Mouse (Mus musculus): ENCODE data around the gene Bmi1. TPM values are rescaled to one million over a fixed set of nuclear protein-coding genes. Genes with fewer than 3 reads are reported as not detected.

The Bmi1 gene
- polyA plus RNA-seq, 1 experiment from 2014 or later, result 40.6 TPM

- Histone ChIP-seq H3K27me3 (ENCODE audit: control insufficient read depth, insufficient read depth, low read length) (peaks cover 9% of the 10 kb centered on the region), H3K4me3 (ENCODE audit: low read depth, low read length) (no peak overlapping the region), H3K9ac (ENCODE audit: low read depth, low read length) (no peak overlapping the region), H3K9me3 (ENCODE audit: control insufficient read depth, low read length) (no peaks in the 10 kb centered on the region), H3K27ac (ENCODE audit: low read depth, low read length) (no peak overlapping the region), H3K4me1 (replicated peaks; ENCODE audit: control insufficient read depth, insufficient read depth, low read length) (no peaks in the 10 kb centered on the region), H3K4me2 (replicated peaks; ENCODE audit: low read depth, low read length) (no peak overlapping the region), H3K36me3 (ENCODE audit: control insufficient read depth, insufficient read depth, low read length) (no peaks in the 10 kb centered on the region)
- 12% methylated on average over 4 of the region's 4 CpGs for WGBS
- ATAC-seq (ENCODE audit: low FRiP score), result no peak
- no peak for DNase-seq (ENCODE audit: low spot score)
Measured at GRCm38 (mm10) chr2:18673766-18674165, 3.1 kb upstream of the Bmi1 start.

DNA sequence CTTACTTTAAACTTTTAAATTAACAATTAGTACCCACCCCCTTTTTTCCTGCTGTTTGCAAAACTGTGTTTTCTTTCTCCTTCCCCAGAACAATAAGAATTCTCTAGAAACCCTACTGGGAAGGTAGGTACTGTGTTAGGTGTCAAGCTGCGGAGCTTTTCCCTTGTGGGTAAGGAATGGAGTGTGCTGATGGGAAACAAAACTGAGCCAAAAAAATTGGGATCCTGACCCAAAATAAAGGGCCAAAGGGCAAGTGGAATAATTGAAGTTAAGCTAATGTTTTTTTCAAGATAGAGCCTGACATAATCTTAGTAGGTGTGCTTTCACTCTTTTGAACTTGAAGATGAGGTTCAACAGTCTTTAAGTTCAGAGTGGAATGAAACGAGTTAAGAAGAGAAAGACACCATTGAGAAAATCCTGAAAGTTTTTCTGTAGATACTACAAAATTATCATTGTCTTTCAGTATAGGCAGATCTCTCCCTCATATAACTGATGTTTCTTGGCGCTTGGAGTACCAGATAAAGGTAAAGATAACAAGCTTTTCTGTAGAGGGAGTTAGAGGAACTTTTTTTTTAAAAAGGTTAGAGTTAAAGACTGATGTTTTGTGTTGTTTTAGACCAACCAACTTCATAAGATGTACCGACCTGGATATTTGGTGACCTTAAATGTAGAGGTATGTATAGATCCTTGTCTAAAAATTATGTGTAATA, 2.5 kb upstream of the Bmi1 start:
- no peak overlapping the region for H3K4me2 ChIP-seq (replicated peaks; ENCODE audit: low read depth, low read length)
- H3K4me3 ChIP-seq (ENCODE audit: low read depth, low read length), result no peak overlapping the region
- no peaks in the 10 kb centered on the region for H3K9me3 ChIP-seq (ENCODE audit: control insufficient read depth, low read length)
- H3K9ac ChIP-seq (ENCODE audit: low read depth, low read length), result no peak overlapping the region
- DNase-seq (ENCODE audit: low spot score), result peak; percentile 29
- 23% methylated on average over 4 of the region's 4 CpGs for WGBS
- H3K27me3 ChIP-seq (ENCODE audit: control insufficient read depth, insufficient read depth, low read length), result peaks cover 12% of the 10 kb centered on the region
- H3K27ac ChIP-seq (ENCODE audit: low read depth, low read length), result no peak overlapping the region
- no peaks in the 10 kb centered on the region for H3K36me3 ChIP-seq (ENCODE audit: control insufficient read depth, insufficient read depth, low read length)
- H3K4me1 ChIP-seq (replicated peaks; ENCODE audit: control insufficient read depth, insufficient read depth, low read length), result no peaks in the 10 kb centered on the region
- ATAC-seq (ENCODE audit: low FRiP score), result no peak

DNA sequence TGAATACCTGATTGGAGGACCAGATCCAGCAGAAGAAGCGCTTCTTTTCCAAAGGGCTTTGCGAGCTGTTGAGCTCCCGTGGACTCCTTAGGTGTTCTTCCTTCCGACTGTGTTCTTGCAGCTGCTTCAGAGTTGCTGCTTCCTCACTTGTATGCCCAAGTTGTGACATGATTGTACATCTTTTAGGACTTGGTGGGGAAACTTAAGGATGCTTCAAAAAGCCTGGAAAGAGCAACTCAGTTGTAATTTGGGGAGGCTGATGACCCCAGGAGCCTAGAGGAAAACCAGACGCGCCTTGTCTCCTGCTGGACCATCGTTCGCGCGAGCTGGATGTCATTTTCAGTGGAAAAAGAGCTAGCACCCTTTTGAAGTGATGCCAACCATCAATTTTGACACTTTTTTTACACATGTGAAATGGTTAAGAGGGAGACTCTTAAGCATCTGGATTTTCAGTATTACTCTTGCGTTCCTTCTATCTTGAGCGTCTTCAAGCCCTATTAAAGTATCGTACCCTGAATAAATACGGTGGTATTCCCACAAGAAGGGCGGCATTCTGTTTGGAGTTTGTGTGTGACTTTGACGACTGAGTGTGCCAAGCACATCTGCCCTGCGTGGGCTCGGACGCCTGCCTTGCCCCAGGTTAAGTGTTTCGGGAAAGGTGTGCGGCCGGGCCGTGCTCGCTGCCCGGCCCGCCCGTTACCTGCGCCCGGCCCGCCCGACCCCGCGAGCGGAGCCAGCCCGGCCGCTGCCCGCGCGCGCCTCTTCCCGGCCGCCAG, 949 bp upstream of the Bmi1 start:
- H3K27ac ChIP-seq (ENCODE audit: low read depth, low read length), result peak overlapping the region; percentile 99
- peaks cover 25% of the 10 kb centered on the region for H3K27me3 ChIP-seq (ENCODE audit: control insufficient read depth, insufficient read depth, low read length)
- peaks cover 6% of the 10 kb centered on the region for H3K4me1 ChIP-seq (replicated peaks; ENCODE audit: control insufficient read depth, insufficient read depth, low read length)
- no peaks in the 10 kb centered on the region for H3K36me3 ChIP-seq (ENCODE audit: control insufficient read depth, insufficient read depth, low read length)
- ATAC-seq (ENCODE audit: low FRiP score), result no peak
- peak; percentile 54 for DNase-seq (ENCODE audit: low spot score)
- no peaks in the 10 kb centered on the region for H3K9me3 ChIP-seq (ENCODE audit: control insufficient read depth, low read length)
- peak overlapping the region; percentile 87 for H3K4me3 ChIP-seq (ENCODE audit: low read depth, low read length)
- H3K9ac ChIP-seq (ENCODE audit: low read depth, low read length), result peak overlapping the region; percentile 53; the same call in 1 of the 2 replicates
- peak overlapping the region; percentile 84 for H3K4me2 ChIP-seq (replicated peaks; ENCODE audit: low read depth, low read length)
- WGBS, result 1% methylated on average over 36 of the region's 42 CpGs

GRCm38 (mm10) chr2:18676457-18676935, 322 bp upstream of the Bmi1 start:
- peaks cover 25% of the 10 kb centered on the region for H3K27me3 ChIP-seq (ENCODE audit: control insufficient read depth, insufficient read depth, low read length)
- H3K9ac ChIP-seq (ENCODE audit: low read depth, low read length), result peak overlapping the region; percentile 99
- peak overlapping the region; percentile 87 for H3K4me3 ChIP-seq (ENCODE audit: low read depth, low read length)
- 0% methylated on average over 6 of the region's 64 CpGs for WGBS
- no peaks in the 10 kb centered on the region for H3K9me3 ChIP-seq (ENCODE audit: control insufficient read depth, low read length)
- no peaks in the 10 kb centered on the region for H3K36me3 ChIP-seq (ENCODE audit: control insufficient read depth, insufficient read depth, low read length)
- peak overlapping the region; percentile 99 for H3K27ac ChIP-seq (ENCODE audit: low read depth, low read length)
- H3K4me1 ChIP-seq (replicated peaks; ENCODE audit: control insufficient read depth, insufficient read depth, low read length), result peaks cover 8% of the 10 kb centered on the region
- ATAC-seq (ENCODE audit: low FRiP score) (peak; percentile 91), DNase-seq (ENCODE audit: low spot score) (peak; percentile 89)
- H3K4me2 ChIP-seq (replicated peaks; ENCODE audit: low read depth, low read length), result peak overlapping the region; percentile 84

DNA sequence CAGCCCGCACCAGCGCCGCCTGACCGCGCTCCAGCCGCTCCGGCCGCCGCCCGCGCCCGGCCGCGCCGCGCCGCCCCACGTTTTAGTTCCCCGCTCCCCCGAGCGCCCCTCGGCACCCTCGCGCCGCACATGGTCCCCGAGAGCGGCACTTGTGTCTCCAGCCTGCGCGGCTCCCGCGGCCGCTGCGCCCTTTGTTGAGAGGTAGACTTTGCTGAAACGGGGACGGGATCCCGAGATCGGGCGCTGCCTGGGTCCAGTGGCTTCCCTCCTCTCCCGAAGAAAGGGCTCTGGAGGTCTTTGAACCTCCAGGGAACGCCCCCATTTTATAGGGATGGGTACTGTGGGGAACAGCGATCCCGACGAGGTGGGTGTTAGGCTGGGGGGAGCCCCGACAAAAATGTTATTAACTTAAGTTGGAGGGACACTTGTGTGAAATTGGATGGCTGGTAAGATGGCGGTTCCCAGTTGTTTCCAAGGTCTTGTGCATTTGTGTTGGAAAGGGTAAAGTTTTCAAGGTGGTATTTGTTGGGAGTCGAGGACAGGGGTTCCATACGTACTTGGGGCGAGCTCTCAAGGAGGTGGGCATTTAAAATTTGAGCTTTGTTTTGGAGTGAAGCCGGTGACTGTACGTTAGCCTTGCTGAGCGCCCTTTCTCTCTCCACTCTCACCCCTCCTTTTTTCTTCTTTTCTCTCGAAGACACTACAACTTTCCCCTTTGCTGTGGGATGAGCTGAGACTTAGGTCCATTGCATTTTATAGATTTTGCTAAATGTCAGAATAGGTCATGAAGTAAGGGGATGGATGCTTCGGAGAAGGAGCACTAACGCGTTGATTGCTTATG, 1.0 kb downstream of the Bmi1 start:
- peak overlapping the region; percentile 99 for H3K27ac ChIP-seq (ENCODE audit: low read depth, low read length)
- H3K9ac ChIP-seq (ENCODE audit: low read depth, low read length), result peak overlapping the region; percentile 99
- H3K4me1 ChIP-seq (replicated peaks; ENCODE audit: control insufficient read depth, insufficient read depth, low read length), result peaks cover 8% of the 10 kb centered on the region
- ATAC-seq (ENCODE audit: low FRiP score) (no peak; the same call in 1 of the 2 replicates), DNase-seq (ENCODE audit: low spot score) (peak; percentile 75)
- H3K4me2 ChIP-seq (replicated peaks; ENCODE audit: low read depth, low read length), result peak overlapping the region; percentile 84
- 0% methylated on average over 38 of the region's 55 CpGs for WGBS
- H3K9me3 ChIP-seq (ENCODE audit: control insufficient read depth, low read length), result no peaks in the 10 kb centered on the region
- H3K4me3 ChIP-seq (ENCODE audit: low read depth, low read length), result peak overlapping the region; percentile 87
- H3K36me3 ChIP-seq (ENCODE audit: control insufficient read depth, insufficient read depth, low read length), result no peaks in the 10 kb centered on the region
- peaks cover 28% of the 10 kb centered on the region for H3K27me3 ChIP-seq (ENCODE audit: control insufficient read depth, insufficient read depth, low read length)

DNA sequence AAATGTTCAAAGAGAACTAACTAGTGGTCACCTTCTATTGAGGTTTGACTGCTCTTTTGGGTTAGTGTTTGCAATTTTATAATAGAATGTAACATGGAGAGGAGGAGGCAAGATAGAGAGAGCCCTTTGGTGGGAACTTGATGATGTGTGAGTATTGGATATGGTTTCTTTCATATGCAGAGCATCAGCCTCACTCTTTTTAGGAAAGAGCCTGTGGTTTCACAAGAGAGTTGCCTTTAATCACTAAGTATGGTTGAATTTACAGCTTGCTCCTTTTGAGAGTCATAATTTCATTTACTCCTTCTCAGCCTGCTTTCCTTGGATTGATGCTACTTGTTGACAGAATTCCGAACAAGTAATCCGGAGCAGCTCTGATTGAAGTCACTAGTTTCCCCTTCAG, 2.9 kb downstream of the Bmi1 start:
- Histone ChIP-seq H3K36me3 (ENCODE audit: control insufficient read depth, insufficient read depth, low read length) (no peaks in the 10 kb centered on the region; the same call in 1 of the 2 replicates), H3K9ac (ENCODE audit: low read depth, low read length) (no peak overlapping the region), H3K4me3 (ENCODE audit: low read depth, low read length) (no peak overlapping the region), H3K27me3 (ENCODE audit: control insufficient read depth, insufficient read depth, low read length) (peaks cover 31% of the 10 kb centered on the region), H3K4me2 (replicated peaks; ENCODE audit: low read depth, low read length) (no peak overlapping the region), H3K4me1 (replicated peaks; ENCODE audit: control insufficient read depth, insufficient read depth, low read length) (peaks cover 8% of the 10 kb centered on the region), H3K27ac (ENCODE audit: low read depth, low read length) (no peak overlapping the region), H3K9me3 (ENCODE audit: control insufficient read depth, low read length) (no peaks in the 10 kb centered on the region)
- 13% methylated on average over 2 of the region's 2 CpGs for WGBS
- ATAC-seq (ENCODE audit: low FRiP score) (no peak), DNase-seq (ENCODE audit: low spot score) (peak; percentile 25)

DNA sequence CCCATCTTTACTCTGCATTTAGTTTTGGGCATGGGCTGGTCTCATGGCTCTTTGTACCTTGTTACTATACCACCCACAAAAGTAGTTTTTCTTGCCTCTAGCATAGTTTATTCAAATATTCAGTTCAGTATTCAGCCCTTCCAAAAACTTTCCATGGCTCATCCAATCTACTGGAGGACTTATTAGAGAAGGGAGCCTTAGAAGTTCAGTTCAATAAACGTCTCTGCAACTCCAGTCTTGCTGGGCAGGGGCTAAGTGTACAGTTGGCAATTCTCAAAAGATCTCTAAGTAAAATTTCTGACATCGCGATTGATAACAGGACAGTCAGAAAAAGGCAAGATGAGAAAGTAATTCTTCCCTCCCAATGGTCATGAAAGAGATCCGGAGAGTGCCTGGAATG, 3.7 kb downstream of the Bmi1 start:
- DNase-seq (ENCODE audit: low spot score), result peak; percentile 40
- Histone ChIP-seq H3K4me3 (ENCODE audit: low read depth, low read length) (peak overlapping the region; percentile 30), H3K4me2 (replicated peaks; ENCODE audit: low read depth, low read length) (peak overlapping the region; percentile 50), H3K27me3 (ENCODE audit: control insufficient read depth, insufficient read depth, low read length) (peaks cover 27% of the 10 kb centered on the region), H3K27ac (ENCODE audit: low read depth, low read length) (no peak overlapping the region), H3K4me1 (replicated peaks; ENCODE audit: control insufficient read depth, insufficient read depth, low read length) (peaks cover 8% of the 10 kb centered on the region), H3K36me3 (ENCODE audit: control insufficient read depth, insufficient read depth, low read length) (no peaks in the 10 kb centered on the region; the same call in 1 of the 2 replicates), H3K9me3 (ENCODE audit: control insufficient read depth, low read length) (no peaks in the 10 kb centered on the region), H3K9ac (ENCODE audit: low read depth, low read length) (no peak overlapping the region)
- 2% methylated on average over 4 of the region's 4 CpGs for WGBS
- ATAC-seq (ENCODE audit: low FRiP score), result no peak

DNA sequence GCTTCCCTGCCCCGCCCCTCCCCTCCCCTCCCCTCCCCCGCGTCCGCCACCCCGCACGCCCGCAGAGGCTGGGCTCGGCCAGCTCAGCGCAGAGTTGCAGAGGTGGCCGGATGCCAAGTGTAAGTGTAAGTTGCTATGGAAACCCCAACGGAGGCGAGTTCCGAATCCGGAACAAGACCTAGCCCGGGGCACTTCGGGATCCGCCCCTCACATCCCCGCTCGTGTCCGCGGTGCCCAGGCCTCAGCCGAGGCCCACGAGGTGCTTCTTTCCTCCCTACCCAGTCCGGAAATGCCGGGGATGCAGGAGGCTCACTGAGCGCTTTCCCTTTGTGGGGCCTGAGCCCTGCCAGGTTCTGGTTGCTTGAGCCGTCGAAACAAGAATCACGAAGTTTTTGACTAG, 4.1 kb downstream of the Bmi1 start:
- H3K36me3 ChIP-seq (ENCODE audit: control insufficient read depth, insufficient read depth, low read length), result no peaks in the 10 kb centered on the region; the same call in 1 of the 2 replicates
- H3K9ac ChIP-seq (ENCODE audit: low read depth, low read length), result no peak overlapping the region
- H3K4me2 ChIP-seq (replicated peaks; ENCODE audit: low read depth, low read length), result peak overlapping the region; percentile 50
- no peak overlapping the region for H3K27ac ChIP-seq (ENCODE audit: low read depth, low read length)
- no peaks in the 10 kb centered on the region for H3K9me3 ChIP-seq (ENCODE audit: control insufficient read depth, low read length)
- peak overlapping the region; percentile 30 for H3K4me3 ChIP-seq (ENCODE audit: low read depth, low read length)
- DNase-seq (ENCODE audit: low spot score), result peak; percentile 62
- peak; percentile 10; the same call in 1 of the 2 replicates for ATAC-seq (ENCODE audit: low FRiP score)
- H3K27me3 ChIP-seq (ENCODE audit: control insufficient read depth, insufficient read depth, low read length), result peaks cover 27% of the 10 kb centered on the region
- H3K4me1 ChIP-seq (replicated peaks; ENCODE audit: control insufficient read depth, insufficient read depth, low read length), result peaks cover 8% of the 10 kb centered on the region
- 0% methylated on average over 18 of the region's 29 CpGs for WGBS
